Mouse (Mus musculus) forebrain, postnatal 0 days (tissue): ENCODE results near the gene Eme1. TPM values are rescaled to one million over a fixed set of nuclear protein-coding genes. Genes with fewer than 3 reads are reported as not detected.

ENCODE experiments used
- ATAC-seq: fragments of 200-750 bp; cut with Nextera tagmentation; 2 replicates; pipeline ENCODE4 v1.8.0; 2017; ENCODE audit warnings: mild to moderate bottlenecking, moderate library complexity
- DNase-seq: peaks from one replicate; pipeline ENCODE4 v3.0.0-alpha.2; 2015
- H3K27ac ChIP-seq: fragments of 300-500 bp; sonication (generic); 2 replicates; pipeline ENCODE4 v1.5.1; 2014; ENCODE audit warnings: low read depth, mild to moderate bottlenecking, antibody characterized with exemption, low read length, moderate library complexity, mixed read lengths
- H3K27me3 ChIP-seq: fragments of 300-500 bp; sonication (generic); 2 replicates; pipeline ENCODE4 v1.6.1; 2014; ENCODE audit warnings: mild to moderate bottlenecking, low read length, mixed read lengths; ENCODE audit not compliant: insufficient read depth
- H3K36me3 ChIP-seq: fragments of 300-500 bp; sonication (generic); 2 replicates; pipeline ENCODE4 v1.6.1; 2014; ENCODE audit warnings: mild to moderate bottlenecking, moderate library complexity; ENCODE audit not compliant: insufficient read depth
- H3K4me1 ChIP-seq: fragments of 300-500 bp; sonication (generic); 2 replicates; pipeline ENCODE4 v1.6.1; 2014; ENCODE audit warnings: antibody characterized with exemption; ENCODE audit not compliant: insufficient read depth
- H3K4me2 ChIP-seq: fragments of 300-500 bp; sonication (generic); 2 replicates; pipeline ENCODE4 v1.6.1; 2014; ENCODE audit warnings: low read depth, mild to moderate bottlenecking, moderate library complexity
- H3K4me3 ChIP-seq: fragments of 300-500 bp; sonication (generic); 2 replicates; pipeline ENCODE4 v1.5.1; 2014; ENCODE audit warnings: low read depth, low read length, mixed read lengths
- H3K9ac ChIP-seq: fragments of 300-500 bp; sonication (generic); 2 replicates; pipeline ENCODE4 v1.6.1; 2014; ENCODE audit warnings: mild to moderate bottlenecking
- H3K9me3 ChIP-seq: fragments of 300-500 bp; sonication (generic); 2 replicates; pipeline ENCODE4 v1.6.1; 2016; ENCODE audit warnings: low read length
- CTCF ChIP-seq: sonication (generic); IDR thresholded peaks from 2 replicates; pipeline ENCODE4 v1.5.1; 2016; ENCODE audit warnings: antibody characterized with exemption, control low read depth, low read depth
- WGBS: fragments of 180-500 bp; shearing (Covaris S2); extraction: QIAGEN DNeasy Blood & Tissue Kit; methylation state at CpG from one replicate; pipeline ENCODE4 v1.1.7; 2014; 5-methylcytosine and 5-hydroxymethylcytosine counted together
- polyA plus RNA-seq: library from polyadenylated mRNA; unstranded; fragments of >200 nt; fragmentation: Nextera tagmentation; extraction: Ambion mirVana; gene quantifications from 2 replicates; pipeline ENCODE4 v1.2.1, GENCODE M21; 2015
- total RNA-seq: library from RNA; depleted of rRNA; stranded (reverse); fragments of >200 nt; gene quantifications from 2 replicates; pipeline ENCODE4 v1.2.3, GENCODE M21; 2014; rRNA removed

The Eme1 gene
- total RNA-seq (2.4 and 2.5 TPM in 2 replicates), polyA plus RNA-seq (1.4 and 1.6 TPM in 2 replicates)

DNA sequence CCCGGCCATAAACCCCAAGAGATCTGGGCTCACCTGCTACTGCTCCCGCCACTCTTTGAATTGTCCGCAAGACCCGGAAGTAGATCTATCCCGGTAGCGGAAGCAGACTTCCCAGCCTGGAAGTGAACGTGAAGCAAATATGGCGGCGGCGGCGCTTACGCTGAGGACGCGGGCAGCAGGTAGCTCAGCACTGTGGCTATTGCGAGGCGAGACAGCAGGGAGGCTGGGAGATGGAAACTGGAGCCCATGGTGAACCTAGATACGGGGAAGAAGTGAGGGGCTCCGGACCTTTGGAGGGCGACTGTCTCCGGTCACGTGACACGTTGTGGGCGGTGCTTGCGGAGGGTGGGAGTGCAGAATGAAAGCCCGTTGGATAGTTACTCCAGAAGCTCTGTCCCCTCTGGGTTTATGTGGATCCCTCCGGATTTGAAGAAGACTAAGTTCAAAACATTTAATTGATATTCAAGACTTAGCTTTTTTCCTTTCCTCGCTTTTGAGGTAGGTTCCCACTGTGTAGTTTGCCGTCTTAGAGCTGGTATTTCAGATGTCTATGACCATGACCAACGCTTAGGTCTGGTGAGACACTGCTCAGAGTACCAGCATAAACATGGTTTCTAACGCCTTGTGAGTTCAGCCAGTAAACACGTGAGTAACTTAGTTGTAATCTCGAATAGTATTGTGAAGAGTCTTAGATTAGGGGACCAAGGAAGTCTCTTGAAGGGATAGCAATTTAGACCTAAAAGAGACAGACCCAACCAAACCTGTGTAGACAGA, at the start of gene Eme1, which contains the start of gene Mrpl27:
Gene Eme1, minus strand, starts transcription at position 302 of the 774 bp plus-strand sequence.
Gene Mrpl27, plus strand, starts transcription at position 105 of the 774 bp plus-strand sequence.
- H3K4me2 ChIP-seq: peak within 1 kb of the TSS; percentile 67
- WGBS: 2% methylated on average over 32 of the region's 32 CpGs
- H3K27me3 ChIP-seq: no peaks in the 10 kb centered on the region
- H3K4me3 ChIP-seq: peak within 1 kb of the TSS; percentile 59
- TF ChIP-seq CTCF: no peak
- DNase-seq (peak; percentile 91), ATAC-seq (peak; percentile 96)
- peaks cover 18% of the 10 kb centered on the region for H3K36me3 ChIP-seq
- H3K27ac ChIP-seq: peak within 1 kb of the TSS; percentile 93
- peak within 1 kb of the TSS; percentile 79 for H3K9ac ChIP-seq
- peaks cover 11% of the 10 kb centered on the region for H3K4me1 ChIP-seq
- H3K9me3 ChIP-seq: no peaks in the 10 kb centered on the region

DNA sequence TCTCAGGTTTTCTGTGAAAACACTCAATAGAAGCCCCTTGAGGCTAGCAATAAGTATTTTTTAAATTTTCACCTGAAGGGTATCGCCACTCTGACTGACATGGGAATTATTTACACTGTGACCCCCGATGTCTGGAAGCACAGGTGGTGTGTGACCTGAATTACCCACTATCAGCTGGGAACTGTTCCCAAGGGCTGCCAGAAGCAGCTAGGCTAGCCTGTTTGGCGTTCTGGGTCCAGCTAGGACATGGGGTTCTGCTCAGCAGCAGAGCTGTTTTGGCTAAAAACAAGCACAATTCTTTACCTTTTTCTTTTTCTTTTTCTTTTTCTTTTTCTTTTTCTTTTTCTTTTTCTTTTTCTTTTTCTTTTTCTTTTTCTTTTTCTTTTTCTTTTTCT, 48.4 kb upstream of the Eme1 start:
- WGBS: 67% methylated on average over 3 of the region's 3 CpGs
- Histone ChIP-seq H3K4me1 (no peaks in the 10 kb centered on the region), H3K4me2 (no peak overlapping the region), H3K27ac (no peak overlapping the region), H3K36me3 (no peaks in the 10 kb centered on the region), H3K4me3 (no peak overlapping the region), H3K9me3 (no peaks in the 10 kb centered on the region), H3K27me3 (no peaks in the 10 kb centered on the region), H3K9ac (no peak overlapping the region)
- ATAC-seq (no peak), DNase-seq (no peak)
- no peak for TF ChIP-seq CTCF

DNA sequence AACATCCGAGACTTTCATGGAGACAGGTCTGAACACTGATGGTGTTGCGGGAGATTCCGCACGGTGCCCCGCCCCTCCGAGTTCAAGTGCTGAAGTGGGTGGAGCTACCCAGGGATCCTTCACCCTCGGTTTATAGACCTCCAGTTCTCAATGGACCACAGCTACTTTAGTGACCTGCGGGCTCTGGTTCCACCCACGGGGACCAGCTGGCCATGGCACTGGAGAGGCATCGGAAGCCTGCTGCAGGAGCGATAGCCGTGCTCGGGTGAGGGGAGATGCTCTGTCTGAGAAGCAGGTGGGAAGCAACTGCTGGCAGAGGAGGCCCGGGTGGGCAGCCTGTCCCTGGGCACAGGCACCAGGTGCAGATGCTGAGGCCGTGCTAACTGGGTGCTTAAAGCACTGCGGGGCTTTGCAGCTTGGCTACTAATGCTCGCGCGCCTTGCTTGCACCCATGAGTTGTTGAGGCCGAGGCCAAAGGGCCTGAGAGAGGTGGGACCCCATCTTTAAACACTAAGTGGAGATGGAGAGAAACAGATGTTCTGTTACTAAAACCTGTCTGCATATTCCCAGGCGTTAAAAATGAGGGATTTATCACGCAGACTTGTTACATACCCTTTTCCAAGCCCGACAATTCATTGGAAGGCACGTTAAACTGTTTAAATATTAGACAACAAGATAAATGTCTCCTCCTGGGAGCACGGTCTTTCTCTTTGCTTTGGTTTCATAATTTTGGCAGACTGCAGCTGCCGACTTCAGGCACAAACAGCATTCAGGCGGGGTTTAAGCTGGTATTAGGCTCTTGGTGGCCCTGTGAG, 47.8 kb upstream of the Eme1 start:
- TF ChIP-seq CTCF: no peak

DNA sequence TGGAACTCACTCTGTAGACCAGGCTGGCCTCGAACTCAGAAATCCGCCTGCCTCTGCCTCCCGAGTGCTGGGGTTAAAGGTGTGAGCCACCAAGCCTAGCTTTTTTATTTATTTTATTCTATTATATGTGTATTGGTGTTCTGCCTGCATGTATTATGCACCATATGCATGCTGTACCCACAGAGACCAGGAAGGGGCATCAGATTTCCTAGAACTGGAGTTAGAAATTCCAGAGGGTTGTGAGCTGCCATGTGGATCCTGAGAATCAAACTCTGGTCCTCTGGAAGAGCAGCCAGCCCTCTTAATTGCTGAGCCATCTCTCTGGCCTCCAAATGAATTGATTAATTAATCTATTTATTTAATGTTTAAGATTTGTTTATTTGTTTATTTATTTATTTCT, 45.6 kb upstream of the Eme1 start:
- no peak overlapping the region for H3K4me3 ChIP-seq
- H3K4me1 ChIP-seq: no peaks in the 10 kb centered on the region
- ATAC-seq: no peak
- DNase-seq: no peak
- H3K27me3 ChIP-seq: no peaks in the 10 kb centered on the region
- H3K9ac ChIP-seq: no peak overlapping the region
- WGBS: 97% methylated on average over 3 of the region's 3 CpGs
- no peaks in the 10 kb centered on the region for H3K9me3 ChIP-seq
- H3K4me2 ChIP-seq: no peak overlapping the region
- no peak overlapping the region for H3K27ac ChIP-seq
- no peaks in the 10 kb centered on the region for H3K36me3 ChIP-seq
- no peak for TF ChIP-seq CTCF

More for the DNA sequence above, 47.8 kb upstream of the Eme1 start:
- no peak for ATAC-seq
- Histone ChIP-seq H3K9ac (no peak overlapping the region), H3K4me2 (no peak overlapping the region), H3K27me3 (no peaks in the 10 kb centered on the region), H3K4me3 (no peak overlapping the region), H3K9me3 (no peaks in the 10 kb centered on the region), H3K27ac (no peak overlapping the region), H3K36me3 (no peaks in the 10 kb centered on the region), H3K4me1 (no peaks in the 10 kb centered on the region)
- 68% methylated on average over 27 of the region's 27 CpGs for WGBS
- DNase-seq: no peak

DNA sequence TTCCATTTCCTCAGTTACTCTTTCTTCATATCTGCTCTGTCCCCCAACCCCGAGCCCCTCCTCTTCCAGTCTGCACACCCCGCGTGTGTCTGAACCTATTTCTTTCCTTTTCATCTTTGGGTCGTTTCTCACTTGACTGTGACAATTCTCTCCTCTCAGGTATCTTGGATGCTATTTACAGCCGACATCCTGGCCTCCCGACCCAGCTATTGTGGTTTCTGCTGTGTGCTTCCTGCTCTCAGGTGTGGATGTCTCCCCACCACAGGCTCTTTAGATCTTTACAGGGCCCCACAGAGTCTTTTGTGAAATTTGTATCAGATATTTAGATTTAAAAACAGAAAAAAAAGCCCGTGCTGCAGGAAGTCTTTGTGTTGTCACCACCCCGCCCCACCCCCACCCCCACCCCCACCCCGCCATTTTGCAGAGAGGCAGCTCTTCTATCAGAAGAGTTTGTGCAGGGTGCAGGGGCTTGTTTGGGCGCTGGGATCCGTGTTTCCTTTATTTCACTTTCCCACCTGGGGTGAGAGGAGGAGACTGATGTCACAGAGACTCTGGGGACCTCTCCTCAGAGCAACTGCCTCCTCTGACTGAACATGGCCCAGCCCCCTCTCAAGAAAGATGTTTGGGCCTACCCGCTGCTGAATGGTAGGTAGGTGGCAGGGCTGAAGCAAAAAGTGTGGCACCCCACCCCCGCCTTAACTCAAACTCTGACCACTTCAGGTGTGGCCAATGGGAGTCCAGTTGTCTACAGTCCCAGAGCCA, 44.1 kb upstream of the Eme1 start:
- Histone ChIP-seq H3K4me3 (no peak overlapping the region), H3K9ac (no peak overlapping the region), H3K9me3 (no peaks in the 10 kb centered on the region), H3K36me3 (no peaks in the 10 kb centered on the region), H3K27ac (no peak overlapping the region), H3K27me3 (no peaks in the 10 kb centered on the region), H3K4me2 (no peak overlapping the region), H3K4me1 (no peaks in the 10 kb centered on the region)
- ATAC-seq (no peak), DNase-seq (no peak)
- 47% methylated on average over 13 of the region's 13 CpGs for WGBS
- no peak for TF ChIP-seq CTCF

DNA sequence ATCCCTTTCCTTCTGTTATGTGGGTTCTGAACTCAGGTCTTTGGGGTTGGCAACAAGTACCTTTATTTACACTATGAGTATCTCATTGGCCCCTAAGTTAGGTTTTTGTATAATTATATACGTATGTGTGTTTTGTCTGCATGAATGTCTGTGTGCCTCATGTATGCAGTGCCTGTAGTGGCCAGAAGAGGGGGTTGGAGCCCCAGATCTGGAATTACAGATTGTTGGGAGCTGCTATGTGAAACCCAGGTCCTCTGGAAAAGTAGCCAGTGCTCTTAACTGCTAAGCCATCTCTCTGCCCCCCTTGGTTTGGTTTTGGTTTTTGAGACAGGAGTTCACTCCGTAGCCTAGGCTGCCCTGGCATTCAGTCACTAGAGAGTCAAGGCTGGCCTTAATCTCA, 43.4 kb upstream of the Eme1 start:
- no peaks in the 10 kb centered on the region for H3K4me1 ChIP-seq
- no peak for TF ChIP-seq CTCF
- no peaks in the 10 kb centered on the region for H3K9me3 ChIP-seq
- no peak overlapping the region for H3K4me3 ChIP-seq
- H3K27me3 ChIP-seq: no peaks in the 10 kb centered on the region
- H3K4me2 ChIP-seq: no peak overlapping the region
- 93% methylated on average over 2 of the region's 2 CpGs for WGBS
- no peaks in the 10 kb centered on the region for H3K36me3 ChIP-seq
- no peak overlapping the region for H3K9ac ChIP-seq
- ATAC-seq: no peak
- DNase-seq: no peak
- no peak overlapping the region for H3K27ac ChIP-seq
